Mouse (Mus musculus): Measurements from ENCODE around the gene Uhrf1bp1l. TPM values are rescaled to one million over a fixed set of nuclear protein-coding genes. Genes with fewer than 3 reads are reported as not detected.
A peak's percentile ranks its signal among the peaks of the same experiment; 100 is the strongest.

Gene Uhrf1bp1l
- total RNA-seq, 2 experiments from 2014 or later, result 87.6 to 92.0 TPM

DNA sequence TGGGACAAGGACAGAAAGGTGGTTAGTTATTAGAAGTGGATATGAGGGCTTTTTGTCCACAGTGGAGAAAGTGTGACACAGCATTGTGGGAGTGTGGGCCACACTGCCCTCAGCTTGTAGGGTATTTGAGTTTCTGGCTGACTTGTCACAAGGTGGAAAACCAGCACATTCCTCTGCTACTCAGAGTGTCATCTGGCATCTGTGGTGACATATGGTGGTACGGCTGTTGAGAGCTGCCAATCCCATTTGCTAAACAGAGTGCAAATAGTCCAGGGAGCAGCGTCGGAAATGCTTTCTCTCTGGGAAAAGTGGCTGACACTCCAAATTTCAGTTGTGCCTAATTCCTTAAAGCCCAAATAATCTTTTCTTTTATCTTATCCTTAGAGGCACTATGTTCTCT, 82.1 kb downstream of the Uhrf1bp1l start:
- intact Hi-C loops (cut with DNase I), result no loop called here
- peak in 1 of 2 experiments; percentile 33 for DNase-seq (ENCODE audit: low spot score in 2 of 2)

DNA sequence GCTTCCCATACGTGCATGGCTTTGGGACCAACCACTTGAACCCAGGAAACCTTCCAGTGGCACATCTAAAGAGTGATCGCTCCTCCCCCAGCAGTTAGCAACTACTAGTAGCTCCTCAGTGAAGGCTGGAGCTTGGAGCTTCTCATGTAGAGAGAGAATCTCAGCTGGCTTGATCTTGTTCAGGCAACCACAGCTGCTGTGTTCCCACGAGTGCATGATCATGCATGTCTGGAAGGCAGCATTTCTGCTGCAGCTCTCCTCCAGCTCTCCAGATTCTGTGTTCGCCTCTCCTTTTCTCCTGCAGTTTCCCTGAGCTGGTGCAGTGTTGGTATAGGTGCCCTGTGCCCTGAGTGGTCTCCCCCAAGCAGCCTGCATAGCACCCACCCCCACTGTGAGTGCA, 87.5 kb downstream of the Uhrf1bp1l start:
- intact Hi-C loops (cut with DNase I), result no loop called here
- DNase-seq (ENCODE audit: low spot score in 2 of 2), result no peak

DNA sequence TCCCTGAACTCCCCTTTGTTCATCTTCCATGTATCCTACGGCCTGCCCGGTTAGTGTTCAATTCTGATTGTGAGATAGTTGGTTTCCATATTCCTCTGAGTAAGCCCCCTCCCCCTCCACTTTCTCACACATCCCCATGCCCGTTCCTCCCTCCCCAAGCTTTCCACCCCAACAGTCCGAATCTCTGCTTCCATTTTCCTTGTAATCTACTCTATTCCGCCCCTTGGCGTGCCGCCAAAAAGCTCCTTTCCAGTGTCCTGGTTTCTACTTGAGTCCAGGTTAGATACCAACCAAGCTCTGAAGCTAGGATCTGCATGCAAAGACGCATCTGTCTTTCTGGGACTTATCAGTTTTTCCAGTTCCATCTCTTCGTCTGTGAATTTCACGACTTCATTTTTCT, 88.4 kb downstream of the Uhrf1bp1l start:
- no peak for DNase-seq (ENCODE audit: low spot score in 2 of 2)
- intact Hi-C loops (cut with DNase I), result no loop called here

DNA sequence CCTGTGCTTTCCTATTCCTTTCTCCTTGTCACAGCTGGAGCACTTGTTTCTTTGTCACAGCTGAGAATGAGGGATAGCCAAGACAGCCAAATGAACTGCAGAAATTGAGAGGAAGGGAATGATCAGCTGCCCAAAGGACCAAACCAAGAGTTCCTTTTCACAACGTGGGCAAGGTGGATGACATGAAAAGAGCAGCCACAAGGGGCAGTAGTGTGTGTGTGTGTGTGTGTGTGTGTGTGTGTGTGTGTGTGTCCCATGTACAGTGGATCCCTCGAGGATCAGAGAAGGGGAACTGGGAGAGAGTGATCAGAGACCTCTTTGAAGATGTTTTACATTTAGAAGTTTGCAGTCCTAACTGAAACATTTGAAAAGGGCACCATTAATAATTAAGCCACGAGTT, 92.7 kb downstream of the Uhrf1bp1l start:
- intact Hi-C loops (cut with DNase I), result no loop called here
- DNase-seq (ENCODE audit: low spot score in 2 of 2), result no peak

DNA sequence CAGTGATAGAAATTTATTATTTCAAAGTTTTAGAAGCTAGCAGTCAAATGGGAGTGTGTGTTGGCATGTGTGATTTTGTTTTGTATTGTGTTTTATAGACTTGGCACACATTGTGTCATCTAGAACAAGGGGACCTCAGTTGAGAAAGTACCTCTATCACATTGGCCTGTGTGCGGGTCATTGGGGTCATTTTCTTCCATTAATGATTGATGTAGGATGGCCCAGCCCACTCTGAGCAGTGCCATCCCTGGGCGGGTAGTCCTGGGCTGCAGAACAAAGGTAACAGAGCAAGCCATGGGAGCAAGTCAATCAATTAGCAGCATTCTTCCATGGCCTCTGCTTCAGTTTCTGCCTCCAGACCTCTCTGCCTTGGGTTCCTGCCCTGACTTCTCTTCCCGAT, 94.0 kb downstream of the Uhrf1bp1l start:
- intact Hi-C loops (cut with DNase I), result no loop called here
- no peak for DNase-seq (ENCODE audit: low spot score in 2 of 2)

DNA sequence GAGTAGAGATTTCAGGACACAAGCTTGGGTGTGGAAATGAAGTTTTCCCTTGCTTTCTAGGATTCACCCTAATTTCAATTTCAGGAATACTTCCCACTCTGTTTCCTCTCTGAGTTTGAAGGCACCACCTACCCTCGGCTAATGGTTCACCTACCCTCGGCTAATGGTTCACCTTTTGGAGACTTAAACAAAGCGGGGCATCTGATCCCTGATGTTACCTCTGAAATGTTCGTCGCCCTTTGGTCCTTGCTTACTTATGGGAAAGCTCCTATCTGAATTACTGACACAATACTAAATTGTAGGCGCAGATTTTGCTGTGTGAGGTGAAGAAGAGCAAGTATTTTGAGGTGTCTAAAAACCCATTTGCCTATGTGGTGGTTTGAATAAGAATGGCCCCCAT, 106.2 kb downstream of the Uhrf1bp1l start:
- no peak for DNase-seq (ENCODE audit: low spot score in 2 of 2)
- intact Hi-C loops (cut with DNase I), result no loop called here

DNA sequence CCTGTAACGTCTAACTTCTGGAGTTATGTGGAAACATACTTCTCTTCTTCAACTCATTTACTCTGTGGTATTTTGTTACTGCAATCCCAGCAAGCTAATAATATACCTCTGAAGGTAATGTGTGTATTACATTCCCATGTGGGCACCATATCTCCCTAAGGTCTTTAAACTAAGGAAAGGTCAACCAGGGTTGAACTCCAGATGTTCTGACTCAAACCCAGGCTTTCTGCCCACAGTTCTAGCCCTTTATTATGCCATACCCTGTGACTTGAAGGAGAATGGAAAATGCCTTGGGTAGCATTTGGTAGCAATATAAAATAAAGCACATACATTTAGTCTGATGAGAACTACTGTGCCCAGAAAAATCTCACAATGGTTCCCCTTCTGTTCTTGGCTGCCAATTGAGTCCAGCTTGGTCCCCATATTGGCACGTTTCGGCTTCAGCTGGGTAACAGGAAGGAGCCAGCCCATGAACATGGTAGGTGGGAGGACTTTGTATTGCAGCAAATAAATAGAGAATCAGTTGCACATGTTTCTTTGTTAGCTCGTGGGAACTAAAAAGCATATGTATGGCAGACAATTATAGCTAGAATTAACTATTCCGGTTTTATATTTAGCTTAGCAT, 110.6 kb downstream of the Uhrf1bp1l start:
- intact Hi-C loops (cut with DNase I), result no loop called here
- DNase-seq (ENCODE audit: low spot score in 2 of 2), result peak; percentile 34 to 61

DNA sequence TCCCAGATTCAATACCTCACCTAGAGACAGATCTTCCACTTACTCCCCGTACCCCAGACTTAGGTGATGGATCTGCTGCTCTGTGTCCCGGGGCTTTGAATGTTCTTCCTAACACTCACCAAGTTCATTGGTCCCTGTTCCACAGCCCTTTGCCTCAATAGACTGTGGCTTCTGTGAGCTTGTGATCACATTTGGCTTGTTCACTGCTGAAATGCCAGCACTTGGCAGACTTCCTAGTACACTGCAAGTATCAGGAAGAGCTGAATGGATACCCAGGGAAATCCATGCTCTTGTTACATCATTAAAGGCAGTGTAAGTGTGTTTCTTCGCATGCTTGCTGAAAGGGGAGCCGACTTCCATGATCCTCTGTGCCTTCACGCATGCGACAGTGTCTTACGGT, 111.5 kb downstream of the Uhrf1bp1l start:
- intact Hi-C loops (cut with DNase I), result no loop called here

DNA sequence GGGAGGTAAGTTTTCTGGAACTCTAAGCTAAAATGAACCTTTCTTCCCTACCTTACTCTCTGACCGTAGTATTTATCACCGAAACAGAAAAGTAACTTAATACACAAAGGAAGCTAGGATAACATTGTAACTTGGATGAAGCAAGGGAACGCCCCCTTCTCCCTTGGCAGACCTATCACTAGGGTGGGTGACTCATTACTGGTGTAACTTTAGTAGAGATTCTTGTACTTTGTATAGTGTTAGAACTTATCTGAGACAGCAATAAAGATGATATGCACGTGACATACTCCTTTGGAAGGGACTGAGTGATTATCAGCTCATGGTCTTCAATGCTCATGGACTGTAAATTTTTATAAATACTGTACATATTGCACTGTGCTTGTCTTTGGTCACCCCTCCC, 123.4 kb downstream of the Uhrf1bp1l start:
- intact Hi-C loops (cut with DNase I), result no loop called here
- no peak for DNase-seq (ENCODE audit: low spot score in 2 of 2)

More for the DNA sequence above, 111.5 kb downstream of the Uhrf1bp1l start:
- DNase-seq (ENCODE audit: low spot score in 2 of 2), result peak; percentile 47 to 75

DNA sequence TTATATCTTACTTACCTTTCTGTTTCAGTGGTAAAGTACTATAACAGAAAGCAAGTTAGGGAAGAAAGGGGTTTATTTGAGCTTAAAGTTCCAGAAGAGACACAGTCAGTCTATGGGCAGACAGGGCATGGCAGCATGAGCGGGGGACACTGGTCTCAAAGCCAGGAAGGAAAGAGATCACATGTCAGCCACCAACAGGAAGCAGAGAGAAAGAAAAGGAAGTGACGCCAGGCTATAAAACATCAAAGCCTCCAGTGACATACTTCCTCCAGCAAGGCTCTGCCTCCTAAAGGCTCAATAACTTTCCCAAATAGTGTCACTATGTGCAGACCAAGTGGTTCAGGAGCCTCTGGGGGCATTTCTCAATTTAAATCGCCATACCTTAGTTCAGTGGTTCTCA, 124.0 kb downstream of the Uhrf1bp1l start:
- no peak for DNase-seq (ENCODE audit: low spot score in 2 of 2)
- intact Hi-C loops (cut with DNase I), result no loop called here

Other genes with a start within 250 kb of the Uhrf1bp1l start
- gene Nr1h4, start 211.4 kb upstream of the Uhrf1bp1l start, total RNA-seq (2021), result under 1 TPM in 1 of 2 experiments, not detected in 1; 0.16 TPM
- gene Slc17a8, start 123.7 kb upstream of the Uhrf1bp1l start, total RNA-seq (2021), result 1 to 10 TPM; 3.0 TPM
- 10 to 100 TPM; 33.9 to 37.3 TPM for gene Scyl2, start 58.7 kb upstream of the Uhrf1bp1l start, total RNA-seq (2021)
- gene Actr6, start 12.7 kb upstream of the Uhrf1bp1l start, total RNA-seq (2021), result 10 to 100 TPM; 18.5 to 25.2 TPM
- 100 to 1,000 TPM; 454 to 510 TPM for gene Anks1b, start 128.5 kb downstream of the Uhrf1bp1l start, total RNA-seq (2021)

Measured in left cerebral cortex, postnatal 25 days (tissue).